Mouse (Mus musculus): ENCODE measurements around the gene Alg9. TPM values are rescaled to one million over a fixed set of nuclear protein-coding genes. Genes with fewer than 3 reads are reported as not detected.
A peak's percentile ranks its signal among the peaks of the same experiment; 100 is the strongest.

Gene Alg9
- polyA plus RNA-seq, 1 experiment from 2014 or later, result 60.6 TPM

GRCm38 (mm10) chr9:50847606-50848368, 73.0 kb downstream of the Alg9 start:
- WGBS, result 75% methylated on average over 12 of the region's 12 CpGs
- no peak overlapping the region for H3K9ac ChIP-seq
- peaks cover 6% of the 10 kb centered on the region; the same call in 1 of the 2 replicates for H3K4me1 ChIP-seq (replicated peaks)
- H3K4me2 ChIP-seq, result no peak overlapping the region
- no peaks in the 10 kb centered on the region for H3K9me3 ChIP-seq
- no peak overlapping the region for H3K4me3 ChIP-seq
- ATAC-seq (ENCODE audit: low FRiP score, low read depth), result no peak
- H3K27me3 ChIP-seq, result no peaks in the 10 kb centered on the region
- no peak overlapping the region for H3K27ac ChIP-seq (replicated peaks)
- peaks cover 9% of the 10 kb centered on the region for H3K36me3 ChIP-seq

- H3K27me3 ChIP-seq, result no peaks in the 10 kb centered on the region
- peaks cover 12% of the 10 kb centered on the region; the same call in 1 of the 2 replicates for H3K4me1 ChIP-seq (replicated peaks)
- peaks cover 2% of the 10 kb centered on the region; the same call in 1 of the 2 replicates for H3K36me3 ChIP-seq
- no peak overlapping the region for H3K27ac ChIP-seq (replicated peaks)
- no peak overlapping the region for H3K4me2 ChIP-seq
- 70% methylated on average over 5 of the region's 5 CpGs for WGBS
- no peak overlapping the region for H3K9ac ChIP-seq
- no peaks in the 10 kb centered on the region for H3K9me3 ChIP-seq
- ATAC-seq (ENCODE audit: low FRiP score, low read depth), result peak; percentile 5; the same call in 1 of the 2 replicates
- H3K4me3 ChIP-seq, result no peak overlapping the region
Measured at GRCm38 (mm10) chr9:50848821-50849220, 74.0 kb downstream of the Alg9 start.

- WGBS, result 24% methylated on average over 8 of the region's 8 CpGs
- H3K4me3 ChIP-seq, result no peak overlapping the region
- no peaks in the 10 kb centered on the region for H3K27me3 ChIP-seq
- H3K4me1 ChIP-seq (replicated peaks), result peaks cover 12% of the 10 kb centered on the region; the same call in 1 of the 2 replicates
- no peak overlapping the region for H3K4me2 ChIP-seq
- ATAC-seq (ENCODE audit: low FRiP score, low read depth), result peak; percentile 76
- no peak overlapping the region for H3K9ac ChIP-seq
- no peak overlapping the region for H3K27ac ChIP-seq (replicated peaks)
- no peaks in the 10 kb centered on the region for H3K9me3 ChIP-seq
- H3K36me3 ChIP-seq, result no peaks in the 10 kb centered on the region
Measured at GRCm38 (mm10) chr9:50849249-50849648, 74.4 kb downstream of the Alg9 start.

DNA sequence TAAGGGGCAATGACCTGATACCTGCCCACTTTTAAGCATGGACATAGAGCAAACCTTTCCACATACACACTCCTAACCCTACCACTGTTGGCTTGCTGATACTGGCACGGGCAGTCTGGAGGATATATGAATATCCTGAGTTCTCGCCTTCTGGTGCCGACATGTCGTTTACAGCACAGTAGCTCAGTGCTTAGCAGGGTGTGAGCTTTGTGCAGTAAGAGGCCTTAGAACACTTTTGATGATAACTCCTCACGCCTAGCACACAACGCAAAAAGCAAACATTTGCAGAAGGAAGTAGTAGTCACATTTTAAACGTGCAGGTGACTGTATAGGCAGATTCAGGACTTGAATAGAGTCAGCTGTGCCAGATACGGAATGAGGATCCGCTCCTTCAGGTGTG, 74.9 kb downstream of the Alg9 start:
- WGBS, result 82% methylated on average over 9 of the region's 9 CpGs

GRCm38 (mm10) chr9:50850271-50850670, 75.5 kb downstream of the Alg9 start:
- WGBS, result 28% methylated on average over 11 of the region's 11 CpGs
- no peak overlapping the region for H3K27ac ChIP-seq (replicated peaks)
- no peaks in the 10 kb centered on the region for H3K36me3 ChIP-seq
- H3K4me2 ChIP-seq, result 0 out of 2 replicates have a peak overlapping the region, but pooled peaks have one; percentile 2
- H3K9me3 ChIP-seq, result no peaks in the 10 kb centered on the region
- ATAC-seq (ENCODE audit: low FRiP score, low read depth), result no peak
- H3K4me1 ChIP-seq (replicated peaks), result peaks cover 12% of the 10 kb centered on the region; the same call in 1 of the 2 replicates
- no peak overlapping the region for H3K4me3 ChIP-seq
- H3K27me3 ChIP-seq, result no peaks in the 10 kb centered on the region
- no peak overlapping the region for H3K9ac ChIP-seq

More for the DNA sequence above, 74.9 kb downstream of the Alg9 start:
- Histone ChIP-seq H3K4me2 (no peak overlapping the region), H3K9me3 (no peaks in the 10 kb centered on the region), H3K27ac (replicated peaks) (no peak overlapping the region), H3K4me3 (no peak overlapping the region), H3K27me3 (no peaks in the 10 kb centered on the region), H3K4me1 (replicated peaks) (peaks cover 12% of the 10 kb centered on the region; the same call in 1 of the 2 replicates), H3K9ac (no peak overlapping the region), H3K36me3 (no peaks in the 10 kb centered on the region)
- ATAC-seq (ENCODE audit: low FRiP score, low read depth), result 0 out of 2 replicates have a peak, but pooled peaks have one; percentile 21

GRCm38 (mm10) chr9:50850713-50851112, 75.9 kb downstream of the Alg9 start:
- no peak overlapping the region for H3K4me2 ChIP-seq
- no peak overlapping the region for H3K27ac ChIP-seq (replicated peaks)
- H3K36me3 ChIP-seq, result no peaks in the 10 kb centered on the region
- H3K4me3 ChIP-seq, result no peak overlapping the region
- H3K9me3 ChIP-seq, result no peaks in the 10 kb centered on the region
- no peak for ATAC-seq (ENCODE audit: low FRiP score, low read depth)
- H3K4me1 ChIP-seq (replicated peaks), result peaks cover 12% of the 10 kb centered on the region; the same call in 1 of the 2 replicates
- 57% methylated on average over 8 of the region's 8 CpGs for WGBS
- no peaks in the 10 kb centered on the region for H3K27me3 ChIP-seq
- no peak overlapping the region for H3K9ac ChIP-seq

DNA sequence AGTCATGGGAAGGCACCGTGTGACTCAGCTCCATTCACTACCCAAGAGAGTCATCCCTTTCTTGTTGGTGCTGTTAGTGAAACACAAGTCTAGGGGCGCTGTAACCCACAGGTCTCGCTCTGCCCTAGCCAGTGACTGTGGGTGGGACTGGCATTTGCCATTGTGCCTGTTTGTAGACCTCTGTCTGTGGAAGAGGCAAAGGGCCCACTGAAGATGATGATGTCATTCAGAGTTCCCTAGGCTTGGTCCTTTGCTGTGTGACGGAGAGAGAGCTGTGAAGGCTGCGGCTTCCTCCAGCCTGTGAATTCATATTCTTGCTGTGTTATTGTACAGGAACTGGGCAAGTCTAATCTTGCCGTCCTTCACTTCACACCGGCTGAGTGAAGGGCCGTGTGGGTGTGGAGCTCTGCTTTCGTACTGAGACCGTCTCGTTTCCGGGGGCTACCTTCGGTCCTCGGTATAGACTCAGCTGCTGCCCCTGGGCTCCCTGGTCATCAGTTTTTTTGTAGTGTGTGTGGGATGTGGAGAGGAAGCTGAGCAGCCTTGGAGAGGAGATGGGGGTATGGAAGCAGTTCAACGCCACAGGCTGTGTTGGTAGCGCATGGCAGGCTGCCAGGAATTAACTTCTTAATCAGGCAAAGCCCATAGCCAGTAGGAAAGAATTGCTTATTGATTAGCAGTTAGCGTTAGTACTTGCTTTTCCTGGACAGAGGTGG, 78.0 kb downstream of the Alg9 start:
- Histone ChIP-seq H3K4me1 (replicated peaks) (peaks cover 23% of the 10 kb centered on the region), H3K36me3 (no peaks in the 10 kb centered on the region), H3K27me3 (no peaks in the 10 kb centered on the region), H3K4me3 (no peak overlapping the region), H3K27ac (replicated peaks) (no peak overlapping the region), H3K9ac (no peak overlapping the region), H3K9me3 (no peaks in the 10 kb centered on the region), H3K4me2 (peak overlapping the region; percentile 12; the same call in 1 of the 2 replicates)
- no peak for ATAC-seq (ENCODE audit: low FRiP score, low read depth)
- 63% methylated on average over 17 of the region's 17 CpGs for WGBS

- Histone ChIP-seq H3K27ac (replicated peaks) (no peak overlapping the region), H3K27me3 (no peaks in the 10 kb centered on the region), H3K9ac (no peak overlapping the region), H3K4me3 (no peak overlapping the region), H3K9me3 (no peaks in the 10 kb centered on the region), H3K4me1 (replicated peaks) (peaks cover 27% of the 10 kb centered on the region), H3K4me2 (no peak overlapping the region), H3K36me3 (peaks cover 2% of the 10 kb centered on the region; the same call in 1 of the 2 replicates)
- 53% methylated on average over 8 of the region's 8 CpGs for WGBS
- no peak for ATAC-seq (ENCODE audit: low FRiP score, low read depth)
Measured at GRCm38 (mm10) chr9:50854376-50854775, 79.6 kb downstream of the Alg9 start.

- 91% methylated on average over 5 of the region's 5 CpGs for WGBS
- H3K4me2 ChIP-seq, result no peak overlapping the region
- no peak overlapping the region for H3K27ac ChIP-seq (replicated peaks)
- peaks cover 21% of the 10 kb centered on the region for H3K4me1 ChIP-seq (replicated peaks)
- H3K9ac ChIP-seq, result no peak overlapping the region
- H3K27me3 ChIP-seq, result no peaks in the 10 kb centered on the region
- no peak for ATAC-seq (ENCODE audit: low FRiP score, low read depth)
- H3K9me3 ChIP-seq, result no peaks in the 10 kb centered on the region
- H3K36me3 ChIP-seq, result peaks cover 10% of the 10 kb centered on the region
- H3K4me3 ChIP-seq, result no peak overlapping the region
Measured at GRCm38 (mm10) chr9:50855133-50855766, 80.4 kb downstream of the Alg9 start.

- Histone ChIP-seq H3K9ac (no peak overlapping the region; the same call in 1 of the 2 replicates), H3K36me3 (peaks cover 16% of the 10 kb centered on the region), H3K27ac (replicated peaks) (peak overlapping the region; percentile 79), H3K4me2 (peak overlapping the region; percentile 75), H3K4me3 (peak overlapping the region; percentile 69), H3K4me1 (replicated peaks) (peaks cover 21% of the 10 kb centered on the region), H3K27me3 (no peaks in the 10 kb centered on the region), H3K9me3 (no peaks in the 10 kb centered on the region)
- ATAC-seq (ENCODE audit: low FRiP score, low read depth), result no peak
- 71% methylated on average over 5 of the region's 5 CpGs for WGBS
Measured at GRCm38 (mm10) chr9:50855780-50856179, 81.0 kb downstream of the Alg9 start.

GRCm38 (mm10) chr9:50856341-50857081, 81.7 kb downstream of the Alg9 start:
- Histone ChIP-seq H3K36me3 (peaks cover 21% of the 10 kb centered on the region), H3K9ac (peak overlapping the region; percentile 59), H3K4me3 (peak overlapping the region; percentile 69), H3K4me1 (replicated peaks) (peaks cover 21% of the 10 kb centered on the region), H3K27ac (replicated peaks) (peak overlapping the region; percentile 79), H3K27me3 (no peaks in the 10 kb centered on the region), H3K4me2 (peak overlapping the region; percentile 75), H3K9me3 (no peaks in the 10 kb centered on the region)
- ATAC-seq (ENCODE audit: low FRiP score, low read depth), result peak; percentile 93
- WGBS, result under 1% methylated on average over 45 of the region's 45 CpGs

Data from hindbrain, embryonic 15.5 days (tissue).